Mouse (Mus musculus) small intestine, adult 2 months (tissue): ENCODE measurements at regions not wholly inside any gene's neighbourhood (a gene's known extent, or its start where the extent isn't known, plus 50 kb on each side); places are given as distances from the start of the nearest gene placed in this dataset.

Experiments
- CTCF ChIP-seq: fragments of 200-500 bp; IDR thresholded peaks from 2 replicates; pipeline ENCODE4 v1.5.1; 2012; ENCODE audit warnings: low read depth, mild to moderate bottlenecking, control low read depth, inconsistent platforms, low read length, moderate library complexity, mixed read lengths; ENCODE audit not compliant: insufficient replicate concordance, insufficient read length; ENCODE audit errors: extremely low read depth
- POLR2A ChIP-seq: fragments of 200-500 bp; IDR thresholded peaks from 2 replicates; pipeline ENCODE4 v1.6.1; 2012; ENCODE audit warnings: low read depth, mild to moderate bottlenecking, control low read depth, inconsistent platforms, low read length, moderate library complexity

DNA sequence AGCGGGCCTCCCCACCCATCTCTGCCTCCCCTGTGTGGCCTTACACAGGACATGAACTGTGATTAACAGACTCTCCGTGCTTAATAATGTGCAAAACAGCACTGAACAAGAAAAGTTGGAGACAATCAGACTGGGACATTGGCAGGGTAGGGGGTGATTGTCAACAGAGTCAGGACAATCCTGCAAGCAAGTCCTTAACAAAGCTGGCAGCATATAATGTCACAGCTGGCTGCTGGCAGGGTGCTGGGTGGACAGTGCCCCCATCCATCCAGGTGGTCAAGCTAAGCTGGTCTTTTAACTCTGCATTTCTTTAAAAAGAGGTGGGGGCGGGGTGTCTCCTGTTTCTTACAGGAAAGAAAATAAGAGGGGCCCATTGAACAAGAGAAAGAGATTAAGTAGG lies 149.2 kb upstream of the Ralgapa2 start:
- TF ChIP-seq CTCF: no peak
- TF ChIP-seq POLR2A: no peak
